Mouse (Mus musculus) ES-E14 (cell line): ENCODE measurements at regions not wholly inside any gene's neighbourhood (a gene's known extent, or its start where the extent isn't known, plus 50 kb on each side); places are given as distances from the start of the nearest gene placed in this dataset.

Experiments
- CHD2 ChIP-seq: IDR thresholded peaks from 2 replicates; pipeline ENCODE4 v1.6.1; 2014; ENCODE audit warnings: mild to moderate bottlenecking, low read depth, low read length, inconsistent platforms
- ZC3H11A ChIP-seq: IDR thresholded peaks from 2 replicates; pipeline ENCODE4 v1.6.1; 2012; ENCODE audit warnings: low read depth, mild to moderate bottlenecking, inconsistent platforms, low read length, borderline replicate concordance

DNA sequence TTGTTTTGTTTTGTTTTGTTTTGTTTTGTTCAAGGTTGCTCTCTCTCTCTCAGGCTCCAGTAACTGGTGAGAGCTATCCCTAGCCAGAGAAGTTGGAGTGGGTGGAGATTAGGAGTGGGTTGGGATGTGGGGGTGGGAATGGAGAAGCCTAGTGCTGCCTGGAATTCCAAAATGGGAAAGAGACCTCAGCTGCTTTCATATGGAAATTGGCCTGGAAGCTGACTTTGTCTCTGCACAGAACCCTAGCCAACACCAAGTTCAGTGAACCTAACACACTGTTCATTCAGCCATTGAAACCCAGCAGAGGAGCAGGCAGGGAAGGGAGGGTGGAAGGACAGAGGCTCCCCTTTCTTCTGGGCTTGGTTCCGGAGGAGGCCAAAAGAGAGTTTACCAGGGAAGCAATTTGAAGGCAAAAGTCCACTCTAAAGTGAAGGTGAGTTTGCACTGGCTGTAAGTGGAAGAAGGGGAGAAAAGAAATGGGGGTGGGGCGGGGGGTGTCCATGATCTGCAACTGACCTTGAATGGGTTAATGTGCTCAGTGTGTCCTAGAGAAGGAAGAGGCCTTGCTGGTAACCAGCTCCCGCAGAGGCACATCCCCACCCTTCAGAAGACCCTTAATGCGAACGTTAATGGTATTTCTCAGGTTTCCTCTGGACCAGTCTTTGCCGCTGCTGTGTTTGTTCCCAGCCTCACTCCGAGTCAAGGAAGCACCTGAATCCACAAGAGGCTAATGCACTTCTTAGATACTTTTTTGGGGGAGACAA lies 245.1 kb downstream of the Insig2 start:
- no peak for TF ChIP-seq ZC3H11A
- no peak for TF ChIP-seq CHD2
